Mouse (Mus musculus) MEL (cell line): ENCODE results near the gene Aldh1a2.
A peak's percentile ranks its signal among the peaks of the same experiment; 100 is the strongest.

Experiments
- BHLHE40 ChIP-seq: IDR thresholded peaks from 2 replicates; pipeline ENCODE4 v1.6.1; 2012; ENCODE audit warnings: low read depth, mild to moderate bottlenecking, inconsistent platforms, low read length, improper control_type of control experiment, borderline replicate concordance
- CTCF ChIP-seq, 3 experiments: IDR thresholded peaks in 2 of 3; conservative IDR thresholded peaks in 1 of 3; 2 replicates each; pipeline ENCODE4 v1.5.1; 2011 to 2012; ENCODE audit warnings: low read length in 3 of 3, low read depth in 2 of 3, mild to moderate bottlenecking in 2 of 3, improper control_type of control experiment in 1 of 3, inconsistent platforms in 1 of 3, mixed read lengths in 1 of 3, moderate library complexity in 1 of 3; ENCODE audit not compliant: control insufficient read depth in 1 of 3, insufficient read depth in 1 of 3, poor library complexity in 1 of 3, severe bottlenecking in 1 of 3

DNA sequence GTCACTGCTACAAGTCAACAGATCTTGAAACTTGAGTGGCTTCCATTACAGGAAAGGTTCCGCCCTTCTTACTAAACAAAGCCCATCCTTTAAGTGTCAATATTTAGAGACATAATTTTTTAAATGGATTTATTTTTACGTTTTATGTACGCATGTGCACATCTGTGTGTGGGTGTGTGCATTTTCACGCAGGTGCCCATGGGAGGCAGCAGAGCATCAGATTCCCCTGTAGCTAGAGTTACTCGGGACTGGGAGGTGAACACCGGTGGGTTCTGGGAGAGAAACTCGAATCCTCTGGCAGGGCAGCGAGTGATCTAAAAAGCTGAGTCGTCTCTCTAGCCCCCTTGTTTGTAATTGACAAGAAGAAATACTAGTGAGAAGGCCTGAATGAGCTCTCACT is 42.1 kb upstream of the Aldh1a2 start:
- peak in 2 of 3 experiments; percentile 18 to 19; a peak in 3 of 6 replicates for TF ChIP-seq CTCF (IDR thresholded peaks at IDR 0.05 in 2 of 3, conservative IDR thresholded peaks at IDR 0.05 in 1 of 3; ENCODE audit: control insufficient read depth in 1 of 3, insufficient read depth in 1 of 3, low read depth in 2 of 3, low read length in 3 of 3, poor library complexity in 1 of 3, severe bottlenecking in 1 of 3)
- no peak for TF ChIP-seq BHLHE40
